Mouse (Mus musculus): Measurements from ENCODE around the gene Mapkapk2. TPM values are rescaled to one million over a fixed set of nuclear protein-coding genes. Genes with fewer than 3 reads are reported as not detected.
"Not testable (repeated sequence)": the region's sequence is repeated elsewhere in the genome, so short reads cannot be mapped to it uniquely, and the experiment has no call there.

Mapkapk2 gene
- total RNA-seq (2021), result 100 to 1,000 TPM; 209 to 221 TPM
- long read RNA-seq, experiment 1, transcript Mapkapk2-201 (10 exons, 2,854 nt), result major isoform, 396 of 450 reads
- long read RNA-seq, experiment 1, partial matches to known transcripts, result 26 of 450 reads
- long read RNA-seq, experiment 1, other reads (novel, unspliced or antisense), result 28 of 450 reads
- long read RNA-seq, experiment 2, transcript Mapkapk2-201 (10 exons, 2,854 nt), result major isoform, 312 of 349 reads
- long read RNA-seq, experiment 2, partial matches to known transcripts, result 18 of 349 reads
- long read RNA-seq, experiment 2, other reads (novel, unspliced or antisense), result 19 of 349 reads

DNA sequence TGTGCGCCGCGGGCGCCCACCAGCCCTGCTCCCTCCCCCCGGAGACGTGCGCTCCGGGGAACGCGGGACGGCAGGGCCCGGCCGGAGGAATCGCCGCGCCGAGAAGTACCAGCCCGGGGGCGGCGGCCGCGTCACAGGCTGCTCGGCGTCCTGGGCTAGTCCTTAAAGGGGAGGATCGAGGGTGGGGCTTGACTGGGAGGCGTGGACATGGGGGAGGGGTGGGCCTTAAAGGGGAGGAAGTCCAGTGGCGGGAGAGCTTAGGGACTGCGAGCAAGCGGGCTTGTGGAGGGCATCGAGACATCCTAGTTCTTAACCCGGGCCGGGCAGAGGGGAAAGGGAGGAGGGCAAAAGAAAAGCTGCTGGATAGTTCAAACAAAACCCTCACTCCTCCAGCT is at the start of gene Mapkapk2:
Gene Mapkapk2 (minus strand): TSS at position 127 of the 395 bp plus-strand sequence.
- peak; percentile 94 to 95 for DNase-seq
- intact Hi-C loops (cut with DNase I), result loop anchor here (2.0 kb wide), 1 partner anchor 37 kb away; no protein-coding TSS in a partner anchor

GRCm38 (mm10) chr1:131146181-131146614 is 48.6 kb upstream of the Mapkapk2 start:
- DNase-seq, result no peak
- intact Hi-C loops (cut with DNase I), result no loop called here

DNA sequence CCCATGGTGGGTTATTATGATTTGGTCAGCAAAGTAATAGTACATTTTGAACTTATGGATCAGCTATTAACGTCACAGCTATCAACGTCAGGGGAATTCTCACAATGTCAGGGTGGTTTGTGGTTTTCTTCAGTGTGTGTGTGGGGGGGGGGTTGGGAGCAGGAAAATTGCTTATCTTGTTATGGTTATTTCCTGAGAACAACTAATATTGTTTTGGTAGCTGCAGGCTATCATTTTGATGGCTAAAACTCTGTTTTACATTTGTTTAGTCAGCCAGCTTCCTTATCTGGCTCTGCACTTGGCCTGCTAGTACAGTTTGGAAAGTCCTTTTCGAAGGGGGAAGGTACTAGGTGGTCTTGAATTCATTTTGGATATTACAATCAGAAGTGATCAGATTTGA is 47.6 kb upstream of the Mapkapk2 start:
- intact Hi-C loops (cut with DNase I); DNase-seq: not testable (repeated sequence)

DNA sequence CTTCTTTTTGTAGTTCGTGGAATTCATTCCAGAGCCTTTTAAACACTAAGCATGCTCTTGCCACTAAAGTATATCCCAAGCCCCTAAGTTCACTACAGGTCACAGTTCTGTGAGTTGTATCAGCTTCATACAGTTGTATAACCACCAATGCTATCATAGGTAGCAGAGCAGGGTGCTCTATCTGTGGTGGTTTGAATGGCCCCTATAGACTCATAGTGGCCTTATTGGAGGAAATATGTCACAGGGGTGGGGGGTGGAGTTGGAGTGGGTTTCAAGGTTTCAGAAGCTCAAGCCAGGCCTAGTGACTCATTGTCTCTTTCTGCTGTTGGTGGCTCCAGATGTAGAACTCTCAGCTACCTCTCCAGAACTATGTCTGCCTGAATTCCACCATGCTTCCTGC is 44.8 kb upstream of the Mapkapk2 start:
- DNase-seq, result no peak
- intact Hi-C loops (cut with DNase I), result no loop called here

- DNase-seq, result no peak
- intact Hi-C loops (cut with DNase I), result no loop called here
Observed at GRCm38 (mm10) chr1:131141449-131141848, 43.8 kb upstream of the Mapkapk2 start.

- intact Hi-C loops (cut with DNase I), result loop anchor here (2.0 kb wide), 1 partner anchor 23 kb away; no protein-coding TSS in a partner anchor
- DNase-seq, result no peak
Observed at GRCm38 (mm10) chr1:131139102-131140095, 41.8 kb upstream of the Mapkapk2 start.

GRCm38 (mm10) chr1:131138191-131139016 is 40.8 kb upstream of the Mapkapk2 start, which contains the start of gene Dyrk3:
Gene Dyrk3, minus strand, starts transcription at chr1:131138340.
- intact Hi-C loops (cut with DNase I), result loop anchor here (2.0 kb wide), 1 partner anchor 22 kb away; no protein-coding TSS in a partner anchor
- peak; percentile 94 for DNase-seq

GRCm38 (mm10) chr1:131137717-131138118 is 40.1 kb upstream of the Mapkapk2 start:
- intact Hi-C loops (cut with DNase I), result loop anchor here (2.0 kb wide), 1 partner anchor 21 kb away; no protein-coding TSS in a partner anchor
- DNase-seq, result peak in 1 of 2 experiments; percentile 12

DNA sequence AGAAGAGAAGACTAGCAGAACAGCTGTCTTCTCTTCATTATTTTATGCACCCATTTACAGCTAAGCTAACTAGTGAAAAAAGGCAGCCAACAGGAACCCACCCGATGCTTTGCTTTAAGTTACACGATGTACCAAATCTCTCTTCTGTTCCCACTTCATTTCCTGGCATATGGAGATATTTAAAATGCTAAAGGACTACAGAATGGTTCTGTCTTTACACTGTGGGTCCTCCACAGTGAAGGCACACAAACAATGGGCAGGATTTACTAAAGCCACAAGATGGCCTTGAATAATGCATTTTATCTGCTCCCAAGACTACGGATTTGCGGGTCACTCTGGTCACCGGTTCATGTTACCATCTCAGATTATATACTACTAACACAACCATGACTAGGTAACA is 39.5 kb upstream of the Mapkapk2 start:
- no peak for DNase-seq
- intact Hi-C loops (cut with DNase I), result no loop called here

DNA sequence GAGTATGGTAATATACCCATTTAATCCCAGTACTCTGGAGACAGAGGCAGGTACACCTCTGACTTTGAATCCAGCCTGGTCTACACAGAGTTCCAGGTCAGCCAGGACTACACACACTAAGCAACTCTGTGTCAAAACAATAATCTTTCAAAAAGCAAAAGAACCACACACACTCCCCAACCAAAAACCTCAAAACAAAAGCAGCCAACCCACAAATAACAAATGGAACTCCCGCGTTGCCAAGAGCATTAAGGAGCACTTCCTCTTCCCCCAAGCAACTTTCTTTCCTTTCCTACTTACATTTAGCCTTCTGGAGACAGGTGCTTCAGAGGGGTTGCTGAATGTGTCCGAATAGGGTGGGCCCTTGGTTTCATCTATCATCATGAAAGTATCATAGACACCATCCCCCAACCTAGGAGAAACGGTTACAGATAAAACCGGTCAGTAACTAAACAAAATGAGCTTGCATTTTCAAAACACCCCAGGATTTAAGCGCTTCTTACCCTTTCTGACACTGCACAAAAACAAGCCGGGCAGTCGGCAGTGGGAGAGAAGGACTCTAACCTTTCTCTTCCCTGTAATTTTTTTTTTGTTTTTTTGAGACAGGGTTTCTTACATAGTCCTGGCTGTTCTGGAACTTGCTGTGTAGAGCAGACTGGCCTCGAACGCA is 38.5 kb upstream of the Mapkapk2 start:
- intact Hi-C loops (cut with DNase I), result no loop called here

GRCm38 (mm10) chr1:131134942-131135522 is 37.4 kb upstream of the Mapkapk2 start:
- intact Hi-C loops (cut with DNase I), result no loop called here
- peak in 1 of 2 experiments; percentile 33 for DNase-seq

More for the DNA sequence above, 38.5 kb upstream of the Mapkapk2 start:
- DNase-seq, result no peak

DNA sequence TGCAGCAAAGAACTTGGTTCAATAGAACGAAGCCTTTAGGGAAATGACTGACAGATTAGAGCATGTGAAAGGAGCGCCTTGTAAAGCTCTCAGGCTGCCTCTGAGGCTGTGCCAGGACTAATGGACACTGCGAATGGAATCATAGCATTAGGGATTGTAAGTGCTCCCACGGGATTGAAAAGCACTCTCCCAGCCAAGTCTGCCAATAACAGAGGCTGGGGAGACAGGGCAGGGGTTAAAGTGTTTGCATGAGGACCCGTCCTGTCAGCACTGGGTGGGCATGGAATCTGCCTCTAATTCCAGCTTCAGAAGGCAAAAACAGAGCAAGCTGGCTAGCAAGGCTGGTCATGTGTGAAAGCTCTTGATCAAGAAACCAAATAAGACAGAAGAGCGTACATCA is 36.6 kb upstream of the Mapkapk2 start:
- DNase-seq, result no peak
- intact Hi-C loops (cut with DNase I), result no loop called here

DNA sequence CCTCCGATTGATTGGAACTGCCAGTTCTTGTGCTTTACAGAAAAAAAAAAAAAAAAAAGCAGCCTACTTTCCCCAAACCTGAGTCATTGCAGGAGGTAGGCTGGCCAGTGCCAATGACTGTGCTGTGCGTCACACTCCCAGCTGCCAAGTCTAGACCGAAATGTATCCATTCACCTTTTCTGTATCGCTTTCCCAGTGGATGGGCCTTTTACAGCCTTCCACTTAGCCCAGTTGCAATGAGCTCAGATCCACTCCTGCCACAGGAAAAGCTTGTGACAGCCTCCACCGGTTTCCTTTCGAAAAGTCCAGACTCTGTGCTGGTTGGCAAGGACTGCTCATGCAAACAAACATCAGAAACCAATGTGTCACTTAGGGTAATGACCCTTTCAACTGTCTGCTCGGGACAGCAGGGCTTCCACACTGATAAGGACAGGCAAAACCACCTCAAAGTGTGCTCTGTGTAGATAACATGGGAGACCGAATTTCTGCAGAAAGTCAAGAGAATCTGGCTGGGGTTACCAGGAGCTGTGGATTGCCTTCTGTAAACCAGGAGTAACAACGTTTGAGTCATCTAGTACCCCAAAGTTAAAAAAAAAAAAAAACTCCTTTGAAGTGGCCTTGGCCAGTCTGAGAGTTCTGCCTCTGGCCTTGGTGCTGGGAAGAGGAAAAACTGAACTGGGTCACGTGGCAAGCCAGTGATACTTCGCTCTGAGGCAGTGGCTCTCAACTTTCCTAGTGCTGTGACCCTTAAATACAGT is 28.5 kb upstream of the Mapkapk2 start:
- intact Hi-C loops (cut with DNase I), result no loop called here
- DNase-seq, result no peak

DNA sequence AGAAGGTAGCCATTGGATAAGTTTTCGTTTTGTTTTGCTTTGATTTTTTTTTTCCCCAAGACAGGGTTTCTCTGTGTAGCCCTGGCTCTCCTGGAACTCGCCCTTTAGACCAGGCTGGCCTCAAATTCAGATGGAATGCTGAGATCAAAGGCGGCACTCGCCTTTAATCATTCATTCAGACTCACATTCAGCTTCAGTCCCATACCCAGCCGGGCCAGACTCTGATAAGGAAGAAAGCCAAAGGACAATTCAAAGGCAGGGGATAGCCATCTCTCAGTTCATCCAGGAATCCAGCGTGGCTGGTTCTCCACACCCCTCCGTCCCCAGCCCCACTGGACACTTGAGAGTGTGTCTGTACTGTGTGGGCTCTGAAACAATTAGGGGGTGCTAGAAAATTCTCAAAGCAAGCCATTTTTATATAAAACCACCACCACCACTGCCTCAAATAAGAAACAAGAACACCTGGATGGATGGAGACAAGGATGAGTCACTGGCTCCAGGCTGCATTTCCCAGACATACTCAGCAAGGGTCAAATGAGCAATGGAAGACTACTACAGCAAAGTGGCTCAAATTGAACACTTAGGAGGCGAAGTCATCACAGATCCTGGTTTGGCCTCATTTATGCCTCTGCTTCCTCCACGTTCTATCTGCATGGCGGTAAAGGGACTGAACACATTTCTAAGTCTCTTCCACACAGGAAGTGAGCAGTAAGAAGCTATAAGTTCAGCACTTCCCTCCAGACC is 26.1 kb upstream of the Mapkapk2 start:
- intact Hi-C loops (cut with DNase I), result no loop called here
- DNase-seq, result no peak

GRCm38 (mm10) chr1:131121987-131122386 is 24.4 kb upstream of the Mapkapk2 start:
- intact Hi-C loops (cut with DNase I), result no loop called here
- peak in 1 of 2 experiments; percentile 31 for DNase-seq

DNA sequence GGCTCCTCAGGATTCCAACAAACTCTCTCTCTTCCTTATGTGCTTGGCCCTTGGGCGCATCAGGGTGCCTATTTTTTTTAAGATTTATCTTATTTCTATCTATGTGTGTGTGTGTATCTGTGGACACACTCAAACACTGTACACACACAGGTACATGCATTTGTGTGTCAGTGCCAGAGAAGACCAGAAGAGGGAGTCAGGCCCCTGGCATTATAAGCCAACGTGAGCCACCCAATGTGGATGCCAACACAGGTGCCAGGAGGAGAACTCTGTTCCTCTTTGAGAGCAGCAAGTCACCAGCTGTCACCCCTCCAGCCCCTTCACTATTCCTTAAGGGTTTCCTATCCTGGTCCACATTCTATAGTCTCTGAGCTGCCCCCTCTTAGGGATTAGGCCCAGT is 21.4 kb upstream of the Mapkapk2 start:
- DNase-seq, result peak in 1 of 2 experiments; percentile 33

GRCm38 (mm10) chr1:131118530-131118929 is 20.9 kb upstream of the Mapkapk2 start:
- intact Hi-C loops (cut with DNase I), result loop anchor here (2.0 to 10.0 kb wide), 2 partner anchors 34 to 134 kb away; partner anchors contain the start of gene Eif2d
- DNase-seq, result no peak

More for the DNA sequence above, 21.4 kb upstream of the Mapkapk2 start:
- intact Hi-C loops (cut with DNase I), result loop anchor here (2.0 to 10.0 kb wide), 2 partner anchors 34 to 134 kb away; partner anchors contain the start of gene Eif2d

Measured in heart, postnatal 14 days (tissue).